ENCODE assay signal across 9 mouse cellular contexts in the genomic region with DNA sequence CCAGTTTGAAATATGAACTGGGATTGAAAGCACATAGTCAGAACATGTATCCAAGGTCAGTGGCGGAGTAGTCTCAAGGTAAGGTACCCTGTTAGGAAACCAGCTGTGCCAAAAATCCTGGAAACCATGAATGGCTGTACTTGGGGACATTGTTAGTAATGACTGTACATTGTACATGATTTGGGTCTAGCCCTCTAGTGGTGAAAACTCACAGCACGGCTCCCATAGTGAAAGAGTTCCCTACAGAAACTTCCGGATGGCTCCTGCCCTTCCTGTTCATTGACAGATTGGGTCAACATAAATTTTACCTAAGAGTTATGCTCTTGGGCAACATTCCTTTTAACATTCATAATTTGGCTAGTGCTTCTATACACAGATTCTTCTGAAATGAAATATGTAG. TPM values are rescaled to one million over a fixed set of nuclear protein-coding genes. Genes with fewer than 3 reads are reported as not detected.
DNase-seq lines count a peak whose midpoint lies in the region; ATAC-seq lines count a peak whose summit lies in the region.
"Had no signal": no experiment of that assay in that cellular context is flagged by ENCODE, and none has a peak within 500 bp of the region (broad histone marks: within the 10 kb centered on the region; RNA-seq: fewer than 3 reads in every experiment).

No protein-coding gene starts in this region.

- H3K27me3 ChIP-seq in embryonic facial prominence, embryonic 11.5 days (ENCODE audit: control insufficient read depth, insufficient read depth, low read length), result no peaks in the 10 kb centered on the region
- H3K27me3 ChIP-seq: embryonic facial prominence, embryonic 13.5 days had no signal

- H3K36me3 ChIP-seq in embryonic facial prominence, embryonic 11.5 days (replicated peaks; ENCODE audit: control insufficient read depth, insufficient read depth, low read depth, low read length), result no peaks in the 10 kb centered on the region
- H3K36me3 ChIP-seq: embryonic facial prominence, embryonic 13.5 days had no signal

- H3K4me3 ChIP-seq in embryonic facial prominence, embryonic 11.5 days (ENCODE audit: low read depth, low read length), result no peak overlapping the region
- H3K4me3 ChIP-seq: embryonic facial prominence, embryonic 13.5 days had no signal

- no peak overlapping the region for H3K9ac ChIP-seq in embryonic facial prominence, embryonic 11.5 days (replicated peaks; ENCODE audit: low read length)
- H3K9ac ChIP-seq: embryonic facial prominence, embryonic 13.5 days had no signal

- no peak for ATAC-seq in CD4-positive, CD25-positive, alpha-beta regulatory T cell, adult 4 months
- no peak for ATAC-seq in embryonic facial prominence, embryonic 11.5 days (replicated peaks; ENCODE audit: insufficient number of reproducible peaks, low FRiP score, low TSS enrichment, low read depth)

- 71% methylated on average over 3 of the region's 3 CpGs for WGBS in embryonic facial prominence, embryonic 11.5 days

- no peak overlapping the region for H3K27ac ChIP-seq in embryonic facial prominence, embryonic 11.5 days (replicated peaks; ENCODE audit: low read depth, low read length)
- H3K27ac ChIP-seq: embryonic facial prominence, embryonic 13.5 days had no signal

- peak; percentile 20 for DNase-seq in CD4-positive, CD25-positive, alpha-beta regulatory T cell, adult 2 months (ENCODE audit: low read depth, low spot score)
- peak; percentile 20 for DNase-seq in layer of hippocampus, adult 11-12 months (ENCODE audit: low spot score)
- DNase-seq in layer of hippocampus, adult 9-10 months (ENCODE audit: low spot score), result no peak
- DNase-seq in 3T3-L1 (ENCODE audit: low read depth, low spot score), result peak; percentile 65
- DNase-seq in embryonic facial prominence, embryonic 11.5 days (ENCODE audit: low spot score), result peak; percentile 57
- DNase-seq in urinary bladder, postnatal 4 days (ENCODE audit: low spot score in 2 of 2), result no peak
- DNase-seq in spleen, adult 12 weeks (ENCODE audit: low spot score), result no peak

- H3K4me2 ChIP-seq in embryonic facial prominence, embryonic 11.5 days (ENCODE audit: low read depth, low read length), result no peak overlapping the region
- H3K4me2 ChIP-seq: embryonic facial prominence, embryonic 13.5 days had no signal

- no peaks in the 10 kb centered on the region for H3K9me3 ChIP-seq in embryonic facial prominence, embryonic 11.5 days (replicated peaks; ENCODE audit: control insufficient read depth, low read length)
- H3K9me3 ChIP-seq: embryonic facial prominence, embryonic 13.5 days had no signal

- H3K4me1 ChIP-seq in embryonic facial prominence, embryonic 11.5 days (ENCODE audit: control insufficient read depth, insufficient read depth, low read length), result no peaks in the 10 kb centered on the region

RNA-seq across cellular contexts. Expression of gene Polr2m, which starts 19.6 kb away (rescaled TPM):
- polyA plus RNA-seq in CD4-positive, CD25-positive, alpha-beta regulatory T cell, adult 4 months (2017; shearing (Covaris generic)), result 10 to 100 TPM; 16.9 to 25.4 TPM
- 522 and 524 TPM in 2 replicates for polyA plus RNA-seq in embryonic facial prominence, embryonic 11.5 days (2014; fragmentation: Nextera tagmentation; extraction: Ambion mirVana)

Comparison
In these comparisons a context has a peak if more than half of its experiments do, and no peak if none do; other contexts are left out.
1. DNase-seq: peak in CD4-positive, CD25-positive, alpha-beta regulatory T cell, adult 2 months (single experiment), layer of hippocampus, adult 11-12 months (single experiment), 3T3-L1 (single experiment) and embryonic facial prominence, embryonic 11.5 days (single experiment); none in layer of hippocampus, adult 9-10 months (single experiment), urinary bladder, postnatal 4 days (0 of 2) and spleen, adult 12 weeks (single experiment).
2. RNA of gene Polr2m, which starts 19.6 kb away (polyA plus RNA-seq): 522 to 524 TPM in embryonic facial prominence, embryonic 11.5 days; 16.9 to 25.4 TPM in CD4-positive, CD25-positive, alpha-beta regulatory T cell, adult 4 months; every median in the first group is over 10 times any median in the second.